Mouse (Mus musculus): ENCODE measurements around the gene Txlng.
"Not testable (repeated sequence)": the region's sequence is repeated elsewhere in the genome, so short reads cannot be mapped to it uniquely, and the experiment has no call there.

The Txlng gene

GRCm38 (mm10) chrX:162829203-162829708, at the start of gene Txlng:
Gene Txlng, minus strand, starts transcription at chrX:162829454.
- in situ Hi-C loops (cut with MboI, MseI), result no loop called here

- in situ Hi-C loops (cut with MboI, MseI), result no loop called here
Measured at GRCm38 (mm10) chrX:162878236-162878635, 49.0 kb upstream of the Txlng start.

GRCm38 (mm10) chrX:162873761-162874160, 44.5 kb upstream of the Txlng start:
- in situ Hi-C loops (cut with MboI, MseI), result no loop called here

- in situ Hi-C loops (cut with MboI, MseI), result no loop called here
Measured at GRCm38 (mm10) chrX:162871734-162872517, 42.7 kb upstream of the Txlng start.

- in situ Hi-C loops (cut with MboI, MseI), result no loop called here
Measured at GRCm38 (mm10) chrX:162868294-162868965, 39.2 kb upstream of the Txlng start.

GRCm38 (mm10) chrX:162848682-162849081, 19.4 kb upstream of the Txlng start:
- in situ Hi-C loops (cut with MboI, MseI), result no loop called here

GRCm38 (mm10) chrX:162845531-162845930, 16.3 kb upstream of the Txlng start:
- in situ Hi-C loops (cut with MboI, MseI), result no loop called here

- in situ Hi-C loops (cut with MboI, MseI), result no loop called here
Measured at GRCm38 (mm10) chrX:162844447-162845100, 15.3 kb upstream of the Txlng start.

- in situ Hi-C loops (cut with MboI, MseI), result no loop called here
Measured at GRCm38 (mm10) chrX:162832101-162832500, 2.8 kb upstream of the Txlng start.

- in situ Hi-C loops (cut with MboI, MseI), result no loop called here
Measured at GRCm38 (mm10) chrX:162831542-162831941, 2.3 kb upstream of the Txlng start.

- in situ Hi-C loops (cut with MboI, MseI), result no loop called here
Measured at GRCm38 (mm10) chrX:162831036-162831435, 1.8 kb upstream of the Txlng start.

GRCm38 (mm10) chrX:162830313-162830712, 1.1 kb upstream of the Txlng start:
- in situ Hi-C loops (cut with MboI, MseI), result not testable (repeated sequence)

- in situ Hi-C loops (cut with MboI, MseI), result no loop called here
Measured at GRCm38 (mm10) chrX:162829741-162830140, 487 bp upstream of the Txlng start.

- in situ Hi-C loops (cut with MboI, MseI), result no loop called here
Measured at GRCm38 (mm10) chrX:162828783-162829182, 471 bp downstream of the Txlng start.

GRCm38 (mm10) chrX:162828016-162828415, 1.2 kb downstream of the Txlng start:
- in situ Hi-C loops (cut with MboI, MseI), result no loop called here

GRCm38 (mm10) chrX:162800371-162800770, 28.9 kb downstream of the Txlng start:
- in situ Hi-C loops (cut with MboI, MseI), result loop anchor here (5.0 kb wide), 1 partner anchor 78 kb away; no protein-coding TSS in a partner anchor

GRCm38 (mm10) chrX:162791392-162791791, 37.9 kb downstream of the Txlng start:
- in situ Hi-C loops (cut with MboI, MseI), result loop anchor here (25.0 kb wide), 1 partner anchor 1146 kb away; no protein-coding TSS in a partner anchor

GRCm38 (mm10) chrX:162788372-162788771, 40.9 kb downstream of the Txlng start:
- in situ Hi-C loops (cut with MboI, MseI), result loop anchor here (25.0 kb wide), 1 partner anchor 1149 kb away; no protein-coding TSS in a partner anchor

GRCm38 (mm10) chrX:162770726-162771125, 58.5 kb downstream of the Txlng start:
- in situ Hi-C loops (cut with MboI, MseI), result no loop called here

GRCm38 (mm10) chrX:162761716-162762395, 67.4 kb downstream of the Txlng start:
- in situ Hi-C loops (cut with MboI, MseI), result no loop called here

- in situ Hi-C loops (cut with MboI, MseI), result no loop called here
Measured at GRCm38 (mm10) chrX:162760958-162761515, 68.2 kb downstream of the Txlng start.
